Mouse (Mus musculus): ENCODE measurements around the gene Slc37a1. TPM values are rescaled to one million over a fixed set of nuclear protein-coding genes. Genes with fewer than 3 reads are reported as not detected.

Slc37a1 gene
- polyA plus RNA-seq, 1 experiment from 2014 or later: 3.9 TPM

GRCm38 (mm10) chr17:31309281-31309793 lies 22.7 kb downstream of the Slc37a1 start:
- 40% methylated on average over 6 of the region's 6 CpGs for WGBS
- Histone ChIP-seq H3K36me3 (ENCODE audit: insufficient read depth, low read length) (no peaks in the 10 kb centered on the region), H3K27me3 (ENCODE audit: insufficient read depth, low read length) (no peaks in the 10 kb centered on the region), H3K4me2 (ENCODE audit: low read length) (no peak overlapping the region), H3K27ac (no peak overlapping the region), H3K9ac (ENCODE audit: low read depth, low read length) (no peak overlapping the region), H3K4me3 (replicated peaks; ENCODE audit: low read depth, low read length) (no peak overlapping the region), H3K4me1 (replicated peaks; ENCODE audit: insufficient read depth, low read length) (peaks cover 8% of the 10 kb centered on the region), H3K9me3 (replicated peaks; ENCODE audit: low read length) (no peaks in the 10 kb centered on the region)
- DNase-seq (ENCODE audit: low spot score) (no peak), ATAC-seq (replicated peaks; ENCODE audit: low FRiP score, low read depth) (no peak)
- TF ChIP-seq CTCF (IDR thresholded peaks at IDR 0.05; ENCODE audit: low read depth): no peak

GRCm38 (mm10) chr17:31311047-31311446 lies 24.5 kb downstream of the Slc37a1 start:
- Histone ChIP-seq H3K4me3 (replicated peaks; ENCODE audit: low read depth, low read length) (no peak overlapping the region), H3K4me2 (ENCODE audit: low read length) (no peak overlapping the region), H3K27me3 (ENCODE audit: insufficient read depth, low read length) (no peaks in the 10 kb centered on the region), H3K36me3 (ENCODE audit: insufficient read depth, low read length) (no peaks in the 10 kb centered on the region), H3K27ac (no peak overlapping the region), H3K9ac (ENCODE audit: low read depth, low read length) (no peak overlapping the region), H3K9me3 (replicated peaks; ENCODE audit: low read length) (no peaks in the 10 kb centered on the region), H3K4me1 (replicated peaks; ENCODE audit: insufficient read depth, low read length) (no peaks in the 10 kb centered on the region)
- DNase-seq (ENCODE audit: low spot score): no peak
- no peak for ATAC-seq (replicated peaks; ENCODE audit: low FRiP score, low read depth)
- no peak for TF ChIP-seq CTCF (IDR thresholded peaks at IDR 0.05; ENCODE audit: low read depth)
- WGBS: 81% methylated on average over 9 of the region's 9 CpGs

DNA sequence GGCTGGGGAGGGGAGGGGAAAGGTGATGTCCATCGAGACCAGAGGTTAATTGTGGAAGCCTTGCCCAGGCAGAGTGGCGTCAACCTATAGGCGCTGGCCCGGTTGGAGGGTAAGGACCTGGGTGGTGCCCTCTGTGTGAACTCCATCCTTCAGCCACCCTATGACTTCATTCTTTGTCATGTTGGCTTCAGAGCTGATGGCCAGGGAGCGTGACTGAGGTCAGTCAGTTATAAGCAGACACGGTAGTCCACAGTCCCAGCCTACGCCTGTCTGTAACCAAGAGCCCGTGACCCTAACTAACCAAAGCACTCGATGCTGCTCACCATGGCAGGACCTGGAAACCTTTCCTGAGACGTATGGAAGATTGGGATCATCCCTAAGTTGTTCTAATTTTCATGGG lies 26.1 kb downstream of the Slc37a1 start:
- DNase-seq (ENCODE audit: low spot score) (no peak), ATAC-seq (replicated peaks; ENCODE audit: low FRiP score, low read depth) (peak; percentile 87)
- Histone ChIP-seq H3K4me2 (ENCODE audit: low read length) (no peak overlapping the region), H3K4me1 (replicated peaks; ENCODE audit: insufficient read depth, low read length) (no peaks in the 10 kb centered on the region), H3K9ac (ENCODE audit: low read depth, low read length) (no peak overlapping the region), H3K4me3 (replicated peaks; ENCODE audit: low read depth, low read length) (no peak overlapping the region), H3K27ac (no peak overlapping the region), H3K9me3 (replicated peaks; ENCODE audit: low read length) (no peaks in the 10 kb centered on the region), H3K27me3 (ENCODE audit: insufficient read depth, low read length) (no peaks in the 10 kb centered on the region), H3K36me3 (ENCODE audit: insufficient read depth, low read length) (no peaks in the 10 kb centered on the region)
- TF ChIP-seq CTCF (IDR thresholded peaks at IDR 0.05; ENCODE audit: low read depth): no peak
- 48% methylated on average over 10 of the region's 10 CpGs for WGBS

GRCm38 (mm10) chr17:31315046-31315792 lies 28.6 kb downstream of the Slc37a1 start:
- Histone ChIP-seq H3K4me3 (replicated peaks; ENCODE audit: low read depth, low read length) (no peak overlapping the region), H3K27me3 (ENCODE audit: insufficient read depth, low read length) (no peaks in the 10 kb centered on the region), H3K36me3 (ENCODE audit: insufficient read depth, low read length) (no peaks in the 10 kb centered on the region), H3K9me3 (replicated peaks; ENCODE audit: low read length) (no peaks in the 10 kb centered on the region), H3K4me2 (ENCODE audit: low read length) (no peak overlapping the region), H3K9ac (ENCODE audit: low read depth, low read length) (no peak overlapping the region), H3K27ac (no peak overlapping the region), H3K4me1 (replicated peaks; ENCODE audit: insufficient read depth, low read length) (no peaks in the 10 kb centered on the region)
- no peak for TF ChIP-seq CTCF (IDR thresholded peaks at IDR 0.05; ENCODE audit: low read depth)
- 30% methylated on average over 13 of the region's 13 CpGs for WGBS
- DNase-seq (ENCODE audit: low spot score): no peak
- ATAC-seq (replicated peaks; ENCODE audit: low FRiP score, low read depth): no peak

DNA sequence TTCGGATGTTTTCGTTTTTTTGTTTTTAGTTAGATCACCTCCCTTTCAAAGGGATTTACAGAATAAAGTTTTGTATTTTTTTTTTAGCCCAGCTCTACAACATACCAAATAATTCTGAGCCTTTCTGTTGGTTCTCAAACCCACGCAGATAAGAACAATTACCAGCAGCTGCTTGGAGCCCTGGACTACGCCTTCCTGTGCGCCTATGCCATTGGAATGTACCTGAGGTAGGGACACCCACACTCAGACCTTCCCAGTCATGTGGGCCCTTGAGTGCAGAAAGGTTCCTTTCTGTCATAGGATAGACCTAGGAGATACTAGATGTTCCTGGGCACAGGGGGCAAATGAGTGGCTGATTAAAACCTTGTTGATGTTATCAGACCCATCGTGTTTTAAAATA lies 29.4 kb downstream of the Slc37a1 start:
- H3K9me3 ChIP-seq (replicated peaks; ENCODE audit: low read length): no peaks in the 10 kb centered on the region
- no peaks in the 10 kb centered on the region for H3K27me3 ChIP-seq (ENCODE audit: insufficient read depth, low read length)
- no peaks in the 10 kb centered on the region for H3K36me3 ChIP-seq (ENCODE audit: insufficient read depth, low read length)
- DNase-seq (ENCODE audit: low spot score) (no peak), ATAC-seq (replicated peaks; ENCODE audit: low FRiP score, low read depth) (no peak)
- no peak overlapping the region for H3K9ac ChIP-seq (ENCODE audit: low read depth, low read length)
- H3K4me3 ChIP-seq (replicated peaks; ENCODE audit: low read depth, low read length): no peak overlapping the region
- no peaks in the 10 kb centered on the region for H3K4me1 ChIP-seq (replicated peaks; ENCODE audit: insufficient read depth, low read length)
- no peak for TF ChIP-seq CTCF (IDR thresholded peaks at IDR 0.05; ENCODE audit: low read depth)
- no peak overlapping the region for H3K4me2 ChIP-seq (ENCODE audit: low read length)
- H3K27ac ChIP-seq: no peak overlapping the region
- 60% methylated on average over 6 of the region's 6 CpGs for WGBS

DNA sequence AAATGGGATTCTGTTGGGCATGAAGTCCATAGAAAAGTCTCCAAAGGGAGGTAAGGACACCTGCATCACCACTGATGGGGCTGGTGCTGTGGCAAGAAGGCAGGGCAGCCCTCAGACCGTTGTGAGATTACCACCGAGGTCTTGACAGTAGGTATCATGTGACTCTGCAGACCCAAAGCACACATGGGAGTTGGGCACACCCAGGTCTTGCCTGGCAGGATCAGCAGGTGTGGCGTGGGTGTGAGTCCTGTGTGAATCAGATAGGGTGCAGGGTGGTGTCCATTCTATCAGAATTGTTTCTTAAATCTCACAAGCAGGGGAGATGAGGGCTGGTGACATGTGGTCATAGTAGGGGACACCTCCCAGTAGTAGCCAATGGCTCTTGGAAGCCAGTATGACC lies 30.4 kb downstream of the Slc37a1 start:
- TF ChIP-seq CTCF (IDR thresholded peaks at IDR 0.05; ENCODE audit: low read depth): no peak
- WGBS: 89% methylated on average over 3 of the region's 3 CpGs
- Histone ChIP-seq H3K4me2 (ENCODE audit: low read length) (no peak overlapping the region), H3K27ac (no peak overlapping the region), H3K4me1 (replicated peaks; ENCODE audit: insufficient read depth, low read length) (no peaks in the 10 kb centered on the region), H3K9me3 (replicated peaks; ENCODE audit: low read length) (no peaks in the 10 kb centered on the region), H3K4me3 (replicated peaks; ENCODE audit: low read depth, low read length) (no peak overlapping the region), H3K27me3 (ENCODE audit: insufficient read depth, low read length) (no peaks in the 10 kb centered on the region), H3K36me3 (ENCODE audit: insufficient read depth, low read length) (no peaks in the 10 kb centered on the region), H3K9ac (ENCODE audit: low read depth, low read length) (no peak overlapping the region)
- no peak for ATAC-seq (replicated peaks; ENCODE audit: low FRiP score, low read depth)
- DNase-seq (ENCODE audit: low spot score): no peak

Data from kidney, postnatal 0 days (tissue).